Comparison of ENCODE assay signal across 17 mouse cellular contexts in the genomic region with DNA sequence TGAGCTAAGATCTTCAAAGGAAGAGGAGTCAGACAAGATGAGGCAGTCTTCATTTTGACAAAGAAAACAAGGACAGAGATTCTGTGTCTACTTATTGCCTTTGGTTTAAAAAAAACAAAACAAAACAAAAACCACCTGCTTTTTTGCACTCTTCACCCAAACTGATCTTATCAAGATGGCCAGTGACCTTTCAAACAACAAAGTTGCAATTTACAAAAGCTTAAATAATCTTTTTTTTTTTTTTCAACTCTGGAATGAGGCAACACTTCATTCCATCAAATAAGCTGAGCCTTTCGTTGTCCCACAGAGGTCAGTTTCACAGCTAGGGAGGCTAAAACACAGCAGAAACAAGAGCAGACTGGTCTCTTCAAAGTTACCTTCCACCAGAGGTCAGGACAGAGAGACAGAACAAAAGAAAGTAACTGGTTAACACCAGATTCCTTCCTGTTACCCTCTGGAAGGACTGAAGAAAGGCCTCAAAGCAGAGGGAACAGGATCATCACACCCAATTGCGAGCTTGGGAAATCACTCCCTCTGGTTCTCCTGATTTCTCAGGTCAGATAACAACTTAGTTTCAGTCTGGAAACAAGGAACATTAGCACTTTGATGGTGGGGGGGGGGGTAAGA. TPM values are rescaled to one million over a fixed set of nuclear protein-coding genes. Genes with fewer than 3 reads are reported as not detected.
DNase-seq lines count a peak whose midpoint lies in the region; ATAC-seq and TF ChIP-seq lines count a peak whose summit lies in the region.
"Had no signal": no experiment of that assay in that cellular context is flagged by ENCODE, and none has a peak within 500 bp of the region (broad histone marks: within the 10 kb centered on the region; RNA-seq: fewer than 3 reads in every experiment).

No protein-coding gene starts in this region.

- no peaks in the 10 kb centered on the region; the same call in 1 of the 2 replicates for H3K9me3 ChIP-seq in liver, embryonic 16.5 days (replicated peaks; ENCODE audit: control insufficient read depth, low read length)
- H3K9me3 ChIP-seq in liver, embryonic 12.5 days (replicated peaks): peaks cover 29% of the 10 kb centered on the region
- peaks cover 32% of the 10 kb centered on the region for H3K9me3 ChIP-seq in ES-E14 (ENCODE audit: control insufficient read depth, insufficient read depth, low read depth, low read length)

- H3K4me3 ChIP-seq in liver, embryonic 16.5 days (ENCODE audit: low read depth, low read length): no peak overlapping the region
- H3K4me3 ChIP-seq in liver, embryonic 12.5 days: no peak overlapping the region
- H3K4me3 ChIP-seq in ES-E14 (ENCODE audit: insufficient read depth in 1 of 2, low read depth in 1 of 2, low read length in 2 of 2, poor library complexity in 1 of 2, severe bottlenecking in 1 of 2): no peak overlapping the region
- H3K4me3 ChIP-seq: embryonic facial prominence, embryonic 13.5 days; forebrain, embryonic 12.5 days; heart, embryonic 13.5 days; hindbrain, embryonic 15.5 days had no signal

- DNase-seq in ES-E14 (ENCODE audit: low read depth, low spot score) (peak; percentile 27), ZHBTc4 (ENCODE audit: low read depth, low spot score) (peak; percentile 86)
- DNase-seq in kidney, adult 18-20 months: no peak
- no peak for DNase-seq in urinary bladder, postnatal 36 days (ENCODE audit: low spot score in 2 of 2)
- DNase-seq: adrenal gland, adult 8-10 months; adrenal gland, postnatal 36 days; cerebellum, adult 8-10 months; cerebellum, postnatal 14 days; forebrain, postnatal 0 days; gastrocnemius, postnatal 14 days; heart, postnatal 36 days had no signal

- 72% methylated on average over 2 of the region's 2 CpGs for WGBS in liver, embryonic 16.5 days (ENCODE audit: insufficient replicate concordance)
- WGBS in liver, embryonic 12.5 days (ENCODE audit: insufficient replicate concordance): 63% methylated on average over 2 of the region's 2 CpGs

- no peak overlapping the region for H3K4me2 ChIP-seq in liver, embryonic 16.5 days (ENCODE audit: low read depth, low read length)
- H3K4me2 ChIP-seq in liver, embryonic 12.5 days: no peak overlapping the region
- H3K4me2 ChIP-seq: embryonic facial prominence, embryonic 13.5 days; forebrain, embryonic 12.5 days; heart, embryonic 13.5 days; hindbrain, embryonic 15.5 days had no signal

- no peak overlapping the region for H3K9ac ChIP-seq in liver, embryonic 16.5 days (ENCODE audit: low read depth, low read length)
- no peak overlapping the region for H3K9ac ChIP-seq in liver, embryonic 12.5 days
- no peak overlapping the region for H3K9ac ChIP-seq in ES-E14 (ENCODE audit: insufficient read depth, low read depth, low read length, poor library complexity, severe bottlenecking)
- H3K9ac ChIP-seq: embryonic facial prominence, embryonic 13.5 days; forebrain, embryonic 12.5 days; forebrain, postnatal 0 days; heart, embryonic 13.5 days; hindbrain, embryonic 15.5 days had no signal

- H3K36me3 ChIP-seq in liver, embryonic 16.5 days (ENCODE audit: control insufficient read depth, insufficient read depth): peaks cover 18% of the 10 kb centered on the region
- H3K36me3 ChIP-seq in liver, embryonic 12.5 days: peaks cover 35% of the 10 kb centered on the region
- peaks cover 22% of the 10 kb centered on the region for H3K36me3 ChIP-seq in ES-E14 (ENCODE audit: control insufficient read depth, insufficient read depth, low read length, poor library complexity, severe bottlenecking)

- 0 out of 2 replicates have a peak overlapping the region, but pooled peaks have one; percentile 5 for H3K27ac ChIP-seq in liver, embryonic 16.5 days (ENCODE audit: low read length)
- H3K27ac ChIP-seq in liver, embryonic 12.5 days: no peak overlapping the region
- no peak overlapping the region for H3K27ac ChIP-seq in ES-E14 (ENCODE audit: insufficient read depth, low read depth, low read length, poor library complexity, severe bottlenecking)
- H3K27ac ChIP-seq: embryonic facial prominence, embryonic 13.5 days; forebrain, embryonic 12.5 days; heart, embryonic 13.5 days; hindbrain, embryonic 15.5 days had no signal

- no peaks in the 10 kb centered on the region for H3K27me3 ChIP-seq in liver, embryonic 16.5 days (ENCODE audit: control insufficient read depth, insufficient read depth, low read depth, low read length)
- H3K27me3 ChIP-seq in liver, embryonic 12.5 days (replicated peaks): no peaks in the 10 kb centered on the region
- H3K27me3 ChIP-seq: embryonic facial prominence, embryonic 13.5 days; forebrain, embryonic 12.5 days; heart, embryonic 13.5 days; hindbrain, embryonic 15.5 days had no signal

- ATAC-seq in liver, embryonic 16.5 days (ENCODE audit: low read depth): no peak
- ATAC-seq in liver, embryonic 12.5 days: no peak
- ATAC-seq: forebrain, postnatal 0 days had no signal

- in situ Hi-C loops in ES-E14 (cut with MboI; ENCODE audit: low sequenced_read_pairs in 2 of 2, unreplicated experiment in 2 of 2): no loop called here

- H3K4me1 ChIP-seq in liver, embryonic 16.5 days (ENCODE audit: control insufficient read depth, low read depth, low read length): peaks cover 4% of the 10 kb centered on the region
- peaks cover 7% of the 10 kb centered on the region; the same call in 1 of the 2 replicates for H3K4me1 ChIP-seq in liver, embryonic 12.5 days
- H3K4me1 ChIP-seq in ES-E14 (ENCODE audit: control insufficient read depth in 2 of 2, insufficient read depth in 2 of 2, low read length in 2 of 2, poor library complexity in 1 of 2): no peaks in the 10 kb centered on the region; a peak in 1 of 4 replicates
- H3K4me1 ChIP-seq: embryonic facial prominence, embryonic 13.5 days had no signal

TF ChIP-seq in ES-E14, 5 proteins besides CTCF, POLR2A, EP300 and RAD21:
- TF ChIP-seq HCFC1 (IDR thresholded peaks at IDR 0.05; ENCODE audit: borderline replicate concordance, insufficient read depth, low read length) (no peak), ZNF384 (IDR thresholded peaks at IDR 0.05; ENCODE audit: low read depth, low read length) (peak; percentile 39; the same call in 1 of the 2 replicates), MAFK (IDR thresholded peaks at IDR 0.05; ENCODE audit: insufficient read depth, low read depth, low read length) (no peak)

RNA-seq across cellular contexts. Expression of a gene that starts 3.8 kb away (rescaled TPM):
- polyA plus RNA-seq in liver, embryonic 16.5 days (2015; fragmentation: Nextera tagmentation; extraction: Ambion mirVana): 10.3 and 13.6 TPM in 2 replicates
- 19.9 and 20.0 TPM in 2 replicates for polyA plus RNA-seq in liver, embryonic 12.5 days (2016; fragmentation: Nextera tagmentation; extraction: Ambion mirVana)
- total RNA-seq in ES-E14 (2012; rRNA removed): 29.3 and 32.0 TPM in 2 replicates

RNA-seq across cellular contexts. Expression of a gene that starts 3.9 kb away (rescaled TPM):
- polyA plus RNA-seq in liver, embryonic 16.5 days (2015; fragmentation: Nextera tagmentation; extraction: Ambion mirVana): 20.0 and 20.1 TPM in 2 replicates
- polyA plus RNA-seq in liver, embryonic 12.5 days (2016; fragmentation: Nextera tagmentation; extraction: Ambion mirVana): 22.5 and 24.8 TPM in 2 replicates
- 6.8 and 10.0 TPM in 2 replicates for total RNA-seq in ES-E14 (2012; rRNA removed)

Comparison
In these comparisons a context has a peak if more than half of its experiments do, and no peak if none do; other contexts are left out.
1. DNase-seq: peak in ES-E14 (single experiment) and ZHBTc4 (single experiment); none in kidney, adult 18-20 months (single experiment) and urinary bladder, postnatal 36 days (0 of 2).